Mouse (Mus musculus) embryonic facial prominence, embryonic 12.5 days (tissue): ENCODE results near the gene Cdkn1b. TPM values are rescaled to one million over a fixed set of nuclear protein-coding genes. Genes with fewer than 3 reads are reported as not detected.

ENCODE experiments used
- ATAC-seq: fragments of 200-750 bp; cut with Nextera tagmentation; 2 replicates; pipeline ENCODE4 v1.8.0; 2017; ENCODE audit not compliant: insufficient number of reproducible peaks, insufficient read depth, low FRiP score, low TSS enrichment
- H3K27ac ChIP-seq: fragments of 300-500 bp; sonication (generic); 2 replicates; pipeline ENCODE4 v1.5.1; 2016; ENCODE audit warnings: mild to moderate bottlenecking
- H3K27me3 ChIP-seq: fragments of 300-500 bp; sonication (generic); 2 replicates; pipeline ENCODE4 v1.6.1; 2016; ENCODE audit warnings: mild to moderate bottlenecking, moderate library complexity
- H3K36me3 ChIP-seq: fragments of 300-500 bp; sonication (generic); 2 replicates; pipeline ENCODE4 v1.6.1; 2016; ENCODE audit warnings: mild to moderate bottlenecking
- H3K4me1 ChIP-seq: fragments of 300-500 bp; sonication (generic); 2 replicates; pipeline ENCODE4 v1.6.1; 2016
- H3K4me2 ChIP-seq: fragments of 300-500 bp; sonication (generic); replicated peaks from 2 replicates; pipeline ENCODE4 v1.6.1; 2016; ENCODE audit warnings: mild to moderate bottlenecking, moderate library complexity
- H3K4me3 ChIP-seq: fragments of 300-500 bp; sonication (generic); 2 replicates; pipeline ENCODE4 v1.5.1; 2016; ENCODE audit warnings: mild to moderate bottlenecking
- H3K9ac ChIP-seq: fragments of 300-500 bp; sonication (generic); 2 replicates; pipeline ENCODE4 v1.6.1; 2016; ENCODE audit warnings: mild to moderate bottlenecking, moderate library complexity
- H3K9me3 ChIP-seq: fragments of 300-500 bp; sonication (generic); 2 replicates; pipeline ENCODE4 v1.6.1; 2016; ENCODE audit warnings: mild to moderate bottlenecking, moderate library complexity
- WGBS: fragments of 180-500 bp; shearing (Covaris S2); methylation state at CpG from one replicate; pipeline ENCODE4 v1.1.7; 2016; 5-methylcytosine and 5-hydroxymethylcytosine counted together
- polyA plus RNA-seq: library from polyadenylated mRNA; unstranded; fragments of >200 nt; fragmentation: Nextera tagmentation; extraction: Ambion mirVana; gene quantifications from 2 replicates; pipeline ENCODE4 v1.2.1, GENCODE M21; 2016

The Cdkn1b gene
- polyA plus RNA-seq, 1 experiment from 2014 or later: 19.3 TPM

DNA sequence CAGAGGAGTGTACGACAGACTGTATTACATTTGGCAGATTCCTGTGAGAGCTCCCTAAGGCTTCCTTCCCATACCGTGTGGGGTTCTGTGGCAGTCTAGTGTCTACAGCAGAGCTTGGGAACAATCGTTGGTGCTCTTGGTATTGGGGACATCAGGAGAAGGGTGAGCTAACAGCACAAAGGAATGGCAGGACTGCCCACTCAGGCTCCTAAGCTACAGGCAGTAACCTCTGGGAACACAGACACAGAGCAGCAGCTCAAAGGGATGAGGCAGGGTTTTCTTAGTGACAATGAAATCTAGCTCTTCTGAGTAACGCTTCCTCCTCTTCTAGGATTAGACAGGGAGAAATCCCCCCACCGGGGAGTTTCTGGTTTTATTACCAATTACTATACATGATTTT lies 33.2 kb upstream of the Cdkn1b start:
- peaks cover 9% of the 10 kb centered on the region for H3K4me1 ChIP-seq
- H3K9me3 ChIP-seq: no peaks in the 10 kb centered on the region
- H3K4me3 ChIP-seq: peak overlapping the region; percentile 24
- no peak for ATAC-seq
- H3K9ac ChIP-seq: no peak overlapping the region
- H3K27ac ChIP-seq: no peak overlapping the region
- WGBS: 36% methylated on average over 5 of the region's 5 CpGs
- H3K27me3 ChIP-seq: no peaks in the 10 kb centered on the region
- peak overlapping the region; percentile 42 for H3K4me2 ChIP-seq
- 0 out of 2 replicates have a peak, but pooled peaks cover 4% of the 10 kb centered on the region for H3K36me3 ChIP-seq

DNA sequence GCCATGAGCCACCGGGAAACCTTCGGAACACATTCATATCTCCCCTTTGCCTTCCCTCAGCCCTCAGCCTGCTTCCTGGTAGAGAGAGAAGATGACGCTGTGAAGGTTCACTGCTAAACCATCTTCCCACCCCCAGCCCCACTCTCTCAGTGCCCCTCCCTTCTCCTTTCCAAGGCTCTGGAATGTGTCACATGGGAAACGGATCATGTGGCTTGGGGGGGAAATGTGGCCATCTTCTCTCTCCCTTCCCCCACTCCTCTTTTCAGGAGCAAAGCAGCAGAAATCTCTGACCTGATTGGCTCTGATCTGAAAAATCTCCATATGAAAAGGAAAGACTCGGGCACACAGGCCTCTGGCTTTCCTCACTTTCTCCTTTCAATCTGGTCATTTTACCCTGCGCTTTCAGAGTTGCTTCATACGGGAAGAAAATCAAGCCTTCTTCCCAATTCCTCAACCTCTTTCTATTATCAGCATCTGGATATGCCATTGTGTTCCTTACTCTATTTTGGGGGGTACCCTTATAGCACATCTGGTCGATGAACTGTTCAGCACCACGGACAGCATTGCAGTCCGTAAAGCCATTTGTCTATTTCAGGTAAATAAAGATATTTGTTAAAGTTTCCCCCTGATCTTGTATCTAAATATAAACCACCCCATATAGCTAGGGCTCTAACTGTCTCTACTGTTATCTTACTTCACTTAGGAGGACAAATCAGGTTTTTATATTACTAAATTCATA lies 32.3 kb upstream of the Cdkn1b start:
- Histone ChIP-seq H3K4me1 (peaks cover 9% of the 10 kb centered on the region), H3K4me2 (peak overlapping the region; percentile 42), H3K9me3 (no peaks in the 10 kb centered on the region), H3K36me3 (no peaks in the 10 kb centered on the region), H3K27ac (no peak overlapping the region), H3K4me3 (peak overlapping the region; percentile 24), H3K27me3 (no peaks in the 10 kb centered on the region), H3K9ac (no peak overlapping the region)
- WGBS: under 1% methylated on average over 10 of the region's 10 CpGs
- ATAC-seq: peak; percentile 53; the same call in 1 of the 2 replicates

DNA sequence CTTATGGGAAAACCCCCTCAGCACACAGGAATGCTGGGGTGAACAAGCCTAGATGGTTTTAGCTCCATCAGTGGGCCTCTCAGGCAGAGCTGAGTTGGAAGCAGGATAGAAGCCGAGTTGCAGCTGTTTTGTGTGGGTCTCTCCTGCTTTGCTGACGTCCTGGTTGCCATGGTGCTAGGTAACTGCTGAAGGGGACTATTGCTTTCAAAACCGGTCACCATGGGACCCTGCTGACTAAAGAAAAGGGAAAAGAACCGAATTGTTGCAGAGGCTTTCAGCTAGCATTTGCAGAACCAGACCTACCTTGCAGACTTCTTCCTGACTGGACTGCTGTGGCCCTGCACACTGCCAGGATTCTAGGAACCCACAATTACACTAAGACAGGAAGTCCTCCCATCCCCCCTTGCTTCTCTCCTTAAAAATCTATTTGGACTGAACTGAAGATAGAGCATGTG lies 31.6 kb upstream of the Cdkn1b start:
- Histone ChIP-seq H3K36me3 (no peaks in the 10 kb centered on the region), H3K4me2 (0 out of 2 replicates have a peak overlapping the region, but pooled peaks have one; percentile 13), H3K9me3 (no peaks in the 10 kb centered on the region), H3K27me3 (no peaks in the 10 kb centered on the region), H3K9ac (no peak overlapping the region), H3K4me1 (peaks cover 9% of the 10 kb centered on the region), H3K27ac (peak overlapping the region; percentile 30; the same call in 1 of the 2 replicates), H3K4me3 (no peak overlapping the region)
- 0 out of 2 replicates have a peak, but pooled peaks have one; percentile 32 for ATAC-seq
- 4% methylated on average over 4 of the region's 4 CpGs for whole genome bisulfite sequencing

DNA sequence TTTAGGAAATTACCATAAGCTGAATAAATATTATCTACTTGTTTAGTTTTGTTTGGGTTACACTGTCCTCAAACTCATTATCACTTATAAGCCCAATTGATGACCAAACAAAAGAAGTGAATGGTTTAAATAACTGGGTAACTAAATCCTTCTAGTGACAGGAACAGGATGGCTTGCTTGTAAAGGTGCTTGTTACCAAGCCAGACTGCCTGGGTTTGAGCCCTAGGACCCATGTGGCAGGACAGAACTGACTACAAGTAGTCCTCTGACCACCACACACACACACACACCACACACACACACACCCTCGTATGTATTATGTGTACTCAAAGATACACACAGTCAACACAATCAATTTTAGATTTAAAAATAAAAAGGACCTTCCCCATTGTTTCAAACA lies 30.4 kb upstream of the Cdkn1b start:
- no peak overlapping the region for H3K27ac ChIP-seq
- H3K27me3 ChIP-seq: no peaks in the 10 kb centered on the region
- H3K4me1 ChIP-seq: peaks cover 9% of the 10 kb centered on the region
- no peaks in the 10 kb centered on the region for H3K9me3 ChIP-seq
- no peak overlapping the region for H3K4me3 ChIP-seq
- no peaks in the 10 kb centered on the region for H3K36me3 ChIP-seq
- ATAC-seq: no peak
- no peak overlapping the region for H3K9ac ChIP-seq
- H3K4me2 ChIP-seq: no peak overlapping the region
- 86% methylated on average over 1 of the region's 1 CpGs for WGBS

DNA sequence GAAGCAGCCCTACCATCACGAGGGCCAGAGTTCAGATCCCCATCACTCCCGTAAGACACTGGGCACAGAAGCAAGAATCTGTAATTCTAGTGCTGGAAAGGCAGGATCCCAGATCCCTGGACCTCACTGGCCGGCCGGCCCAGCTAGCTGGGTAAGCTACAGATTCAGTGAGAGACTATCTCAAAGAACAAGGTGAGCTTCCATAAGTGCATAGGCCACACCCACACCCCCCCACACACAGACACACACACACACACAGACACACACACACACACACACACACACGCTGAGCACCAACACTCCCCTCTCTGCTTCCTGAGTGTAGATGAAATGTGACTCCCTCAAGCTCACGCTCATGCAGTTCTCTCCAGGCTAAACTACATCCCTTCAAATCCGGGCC lies 29.8 kb upstream of the Cdkn1b start:
- no peak overlapping the region for H3K4me2 ChIP-seq
- no peaks in the 10 kb centered on the region for H3K27me3 ChIP-seq
- H3K27ac ChIP-seq: no peak overlapping the region
- H3K9ac ChIP-seq: no peak overlapping the region
- peaks cover 9% of the 10 kb centered on the region for H3K4me1 ChIP-seq
- no peaks in the 10 kb centered on the region for H3K9me3 ChIP-seq
- no peak for ATAC-seq
- H3K36me3 ChIP-seq: no peaks in the 10 kb centered on the region
- H3K4me3 ChIP-seq: no peak overlapping the region
- 65% methylated on average over 7 of the region's 7 CpGs for WGBS

DNA sequence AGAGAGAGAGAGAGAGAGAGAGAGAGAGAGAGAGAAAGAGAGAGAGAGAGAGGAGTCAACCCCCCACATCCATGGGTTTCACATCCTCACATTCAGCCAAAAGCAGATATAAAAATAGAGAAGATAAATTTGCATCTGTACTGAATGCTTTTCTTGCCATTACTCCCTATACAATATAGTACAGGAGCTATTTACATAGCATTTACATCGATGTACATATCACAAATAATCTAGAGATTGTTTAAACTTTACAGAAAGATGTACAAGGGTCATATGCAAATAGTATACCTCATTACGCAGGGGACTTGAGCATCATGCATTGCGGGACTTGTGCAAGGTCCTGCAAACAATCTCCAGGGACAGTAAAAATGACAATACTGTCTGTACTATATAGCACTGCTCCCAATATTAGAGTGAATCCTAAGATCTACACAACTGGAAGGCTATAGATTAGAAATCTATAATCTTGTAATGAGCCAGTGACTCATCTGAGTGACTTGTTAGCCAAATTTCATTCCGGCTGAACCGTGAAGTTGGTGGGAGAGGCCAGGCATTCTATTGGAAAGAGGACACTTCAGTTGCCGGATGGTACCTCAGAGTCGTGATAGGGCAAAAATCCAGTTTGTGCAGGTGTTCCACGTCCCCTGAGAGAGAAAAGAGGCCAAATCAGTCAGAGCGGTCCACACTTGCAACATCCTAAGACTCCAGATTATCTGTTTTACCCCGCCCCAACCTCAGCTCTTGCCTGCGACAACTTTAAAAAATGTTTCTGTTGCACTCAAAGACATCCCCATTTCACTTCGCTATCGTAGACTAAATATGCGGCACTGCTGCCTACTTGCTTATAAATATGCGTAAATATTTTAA lies 23.4 kb upstream of the Cdkn1b start:
- no peak for ATAC-seq
- 58% methylated on average over 15 of the region's 15 CpGs for WGBS
- H3K4me3 ChIP-seq: peak overlapping the region; percentile 60
- peak overlapping the region; percentile 100; the same call in 1 of the 2 replicates for H3K27ac ChIP-seq
- H3K36me3 ChIP-seq: no peaks in the 10 kb centered on the region
- peak overlapping the region; percentile 60; the same call in 1 of the 2 replicates for H3K9ac ChIP-seq
- H3K9me3 ChIP-seq: no peaks in the 10 kb centered on the region
- H3K4me1 ChIP-seq: peaks cover 2% of the 10 kb centered on the region; the same call in 1 of the 2 replicates
- H3K4me2 ChIP-seq: peak overlapping the region; percentile 72
- no peaks in the 10 kb centered on the region for H3K27me3 ChIP-seq

DNA sequence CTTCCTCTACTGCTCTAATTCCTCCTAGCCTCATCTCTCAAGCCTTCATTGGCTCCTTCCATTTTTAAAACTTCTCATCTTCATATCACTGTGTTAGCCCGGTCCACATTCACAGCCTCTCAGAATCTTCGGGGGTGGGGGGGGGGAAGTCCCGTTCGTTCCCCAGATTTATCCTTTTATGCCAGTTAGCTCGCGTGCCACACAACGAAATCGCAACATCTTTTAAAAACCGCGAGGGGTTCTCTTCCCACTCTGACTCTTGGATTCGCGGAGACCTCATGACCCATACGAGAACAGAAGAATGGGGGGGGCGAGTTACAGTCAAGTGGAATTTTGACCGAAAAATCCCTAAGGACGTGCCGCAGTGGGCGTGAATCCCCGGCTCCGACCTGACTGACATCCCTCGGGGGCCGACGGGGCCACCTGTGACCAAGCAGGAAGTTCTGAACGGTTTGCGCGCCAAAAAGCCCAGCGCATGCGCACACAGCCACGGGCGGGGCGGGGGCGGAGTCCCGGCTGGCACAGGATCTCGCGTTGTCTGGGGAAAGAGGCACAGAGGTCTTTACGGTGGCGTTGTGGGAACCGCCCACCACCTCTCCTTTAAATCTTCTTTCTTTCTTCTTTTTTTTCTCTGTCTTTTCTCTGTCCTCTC lies 22.6 kb upstream of the Cdkn1b start:
- no peaks in the 10 kb centered on the region for H3K9me3 ChIP-seq
- no peaks in the 10 kb centered on the region for H3K36me3 ChIP-seq
- WGBS: 1% methylated on average over 38 of the region's 38 CpGs
- H3K4me1 ChIP-seq: peaks cover 2% of the 10 kb centered on the region; the same call in 1 of the 2 replicates
- peak; percentile 90 for ATAC-seq
- H3K4me3 ChIP-seq: peak overlapping the region; percentile 60
- H3K27ac ChIP-seq: peak overlapping the region; percentile 100
- H3K27me3 ChIP-seq: no peaks in the 10 kb centered on the region
- peak overlapping the region; percentile 72 for H3K4me2 ChIP-seq
- peak overlapping the region; percentile 83 for H3K9ac ChIP-seq

DNA sequence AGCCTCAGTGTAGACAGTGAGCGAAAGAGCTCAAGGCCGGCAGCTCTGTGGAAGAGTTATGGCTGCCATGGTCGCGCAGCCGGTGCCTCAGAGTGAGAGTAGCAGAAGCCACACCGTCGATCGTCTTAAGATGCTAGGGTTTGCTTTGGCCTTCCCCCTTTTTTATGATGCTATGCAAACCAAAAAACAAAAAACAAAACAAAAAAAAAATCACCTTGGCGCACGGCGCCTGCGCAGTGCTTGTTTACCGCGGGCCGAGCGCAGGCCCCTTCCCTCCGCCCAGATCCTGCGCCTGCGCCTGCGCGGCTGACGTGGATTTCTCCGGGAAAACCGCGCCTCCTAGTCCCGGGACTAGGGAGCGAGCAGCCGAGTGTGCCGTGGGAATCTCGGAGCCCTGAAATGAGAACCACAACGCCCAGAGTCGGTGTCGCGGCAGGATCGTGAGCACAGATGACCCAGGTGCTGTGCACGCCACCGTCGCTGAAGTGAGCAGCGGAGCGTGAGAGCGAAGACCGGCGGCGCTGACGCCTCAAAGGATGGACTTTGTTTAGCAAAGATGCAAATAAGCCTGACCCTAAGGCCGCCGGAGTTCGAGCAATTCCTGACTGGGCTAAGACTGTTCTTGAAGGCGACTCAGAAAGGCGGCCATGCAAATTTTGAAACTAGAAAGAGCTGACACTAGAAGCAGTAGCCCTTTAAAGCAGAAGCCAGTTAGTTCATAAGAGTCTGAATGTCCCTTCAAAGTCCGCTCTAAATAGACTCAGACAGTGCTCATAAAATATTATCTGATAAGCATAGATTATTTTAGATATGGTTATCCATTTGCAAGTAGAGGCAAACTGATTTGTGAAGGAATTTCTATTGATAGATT lies 21.9 kb upstream of the Cdkn1b start, which contains the start of gene Gpr19:
Gene Gpr19, minus strand, starts transcription at position 484 of the 871 bp plus-strand sequence.
- Histone ChIP-seq H3K4me2 (peak within 1 kb of the TSS; percentile 72), H3K36me3 (no peaks in the 10 kb centered on the region), H3K4me3 (peak within 1 kb of the TSS; percentile 60), H3K4me1 (peaks cover 2% of the 10 kb centered on the region; the same call in 1 of the 2 replicates), H3K27me3 (no peaks in the 10 kb centered on the region), H3K27ac (peak within 1 kb of the TSS; percentile 100), H3K9ac (peak within 1 kb of the TSS; percentile 83), H3K9me3 (no peaks in the 10 kb centered on the region)
- under 1% methylated on average over 51 of the region's 51 CpGs for WGBS
- ATAC-seq: peak; percentile 87

DNA sequence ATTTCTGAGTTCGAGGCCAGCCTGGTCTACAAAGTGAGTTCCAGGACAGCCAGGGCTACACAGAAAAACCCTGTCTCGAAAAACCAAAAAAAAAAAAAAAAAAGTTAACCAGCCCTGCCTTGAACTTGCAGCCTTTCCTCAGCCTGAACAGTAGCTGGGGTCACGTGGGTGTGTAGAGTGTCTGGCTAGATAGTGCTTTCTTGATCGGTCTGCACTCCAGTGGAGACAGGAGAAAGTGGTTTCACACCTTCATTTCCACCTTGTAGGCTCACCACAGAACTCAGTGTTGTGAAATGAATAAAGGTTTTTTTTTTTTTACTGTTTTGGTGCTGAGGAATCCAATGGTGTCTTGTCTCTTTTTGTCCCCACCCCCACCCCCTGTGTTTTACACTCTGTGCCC lies 16.8 kb upstream of the Cdkn1b start:
- Histone ChIP-seq H3K4me2 (no peak overlapping the region), H3K9me3 (no peaks in the 10 kb centered on the region), H3K4me3 (no peak overlapping the region), H3K9ac (no peak overlapping the region), H3K27me3 (no peaks in the 10 kb centered on the region), H3K36me3 (no peaks in the 10 kb centered on the region), H3K27ac (no peak overlapping the region), H3K4me1 (no peaks in the 10 kb centered on the region)
- ATAC-seq: no peak
- WGBS: 90% methylated on average over 3 of the region's 4 CpGs

DNA sequence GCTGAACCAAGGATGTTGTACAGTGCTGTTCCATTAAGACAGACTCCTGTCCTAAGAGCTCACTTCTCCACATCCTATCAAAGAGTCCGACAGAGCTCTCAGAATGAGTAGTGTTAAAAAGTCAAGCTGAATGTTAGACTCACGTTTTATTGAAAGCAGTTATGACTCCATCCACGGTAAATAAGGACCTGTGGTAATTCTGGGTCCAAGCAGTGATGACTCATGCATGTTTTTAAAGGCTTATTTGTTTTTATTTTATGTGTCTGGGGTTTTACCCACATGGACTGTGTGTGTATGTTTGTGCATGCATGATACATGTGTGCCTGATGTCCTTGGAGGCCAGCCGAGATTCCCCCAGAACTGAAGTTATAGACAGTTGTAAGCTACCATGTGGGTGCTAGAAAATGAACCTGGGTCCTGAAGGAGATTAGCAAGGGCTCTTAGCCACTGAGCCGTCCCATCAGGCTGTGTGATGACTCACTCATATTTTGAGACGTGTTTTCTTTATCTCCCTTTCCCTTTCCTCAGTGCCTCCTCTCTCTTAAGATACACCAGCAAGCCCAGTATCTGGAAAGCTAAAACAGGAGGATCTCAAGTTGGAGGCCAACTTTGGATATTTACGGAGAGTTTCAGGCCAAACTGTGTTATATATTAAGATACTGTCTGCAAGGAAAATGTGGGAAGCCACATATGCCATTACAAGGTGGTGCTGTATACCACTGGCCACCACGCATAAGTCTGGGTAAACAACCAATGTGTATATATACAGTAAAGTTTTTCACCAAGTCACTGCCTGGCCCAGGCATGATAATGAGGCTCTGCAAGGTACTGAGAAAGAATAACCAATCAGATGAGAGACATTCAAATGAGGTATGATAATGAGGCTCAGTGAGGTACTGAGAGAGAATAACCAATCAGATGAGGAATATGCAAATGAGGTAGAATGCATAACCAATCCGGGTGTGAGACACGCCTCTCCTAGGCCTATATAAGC lies 16.0 kb upstream of the Cdkn1b start:
- WGBS: 92% methylated on average over 10 of the region's 10 CpGs
- Histone ChIP-seq H3K27ac (no peak overlapping the region), H3K36me3 (no peaks in the 10 kb centered on the region), H3K4me3 (no peak overlapping the region), H3K9ac (no peak overlapping the region), H3K4me2 (no peak overlapping the region), H3K4me1 (no peaks in the 10 kb centered on the region), H3K27me3 (no peaks in the 10 kb centered on the region), H3K9me3 (no peaks in the 10 kb centered on the region)
- no peak for ATAC-seq
